Mouse (Mus musculus): ENCODE results near the gene Prox2. TPM values are rescaled to one million over a fixed set of nuclear protein-coding genes. Genes with fewer than 3 reads are reported as not detected.

Gene Prox2
- polyA plus RNA-seq, 1 experiment from 2014 or later, result 2.1 TPM

- H3K27ac ChIP-seq (replicated peaks), result no peak overlapping the region
- H3K4me2 ChIP-seq, result no peak overlapping the region
- WGBS, result 90% methylated on average over 3 of the region's 3 CpGs
- no peak overlapping the region for H3K4me3 ChIP-seq
- no peaks in the 10 kb centered on the region for H3K9me3 ChIP-seq
- H3K9ac ChIP-seq, result no peak overlapping the region
- no peak for ATAC-seq (ENCODE audit: low FRiP score, low read depth)
- H3K36me3 ChIP-seq, result peaks cover 17% of the 10 kb centered on the region
- no peaks in the 10 kb centered on the region for H3K27me3 ChIP-seq
- no peaks in the 10 kb centered on the region for H3K4me1 ChIP-seq (replicated peaks)
Observed at GRCm38 (mm10) chr12:85077100-85077499, 33.5 kb downstream of the Prox2 start.

GRCm38 (mm10) chr12:85071043-85071442 is 39.5 kb downstream of the Prox2 start:
- ATAC-seq (ENCODE audit: low FRiP score, low read depth), result no peak
- H3K27me3 ChIP-seq, result no peaks in the 10 kb centered on the region
- no peak overlapping the region for H3K4me3 ChIP-seq
- no peak overlapping the region for H3K9ac ChIP-seq
- no peak overlapping the region for H3K4me2 ChIP-seq
- no peaks in the 10 kb centered on the region for H3K9me3 ChIP-seq
- H3K4me1 ChIP-seq (replicated peaks), result no peaks in the 10 kb centered on the region
- peaks cover 51% of the 10 kb centered on the region for H3K36me3 ChIP-seq
- H3K27ac ChIP-seq (replicated peaks), result no peak overlapping the region

- Histone ChIP-seq H3K4me3 (no peak overlapping the region), H3K36me3 (peaks cover 50% of the 10 kb centered on the region), H3K9ac (no peak overlapping the region), H3K4me2 (no peak overlapping the region), H3K27me3 (no peaks in the 10 kb centered on the region), H3K4me1 (replicated peaks) (no peaks in the 10 kb centered on the region), H3K9me3 (no peaks in the 10 kb centered on the region), H3K27ac (replicated peaks) (no peak overlapping the region)
- no peak for ATAC-seq (ENCODE audit: low FRiP score, low read depth)
- 36% methylated on average over 6 of the region's 6 CpGs for WGBS
Observed at GRCm38 (mm10) chr12:85051218-85051617, 59.3 kb downstream of the Prox2 start.

Other genes starting within 250 kb of the Prox2 start
- gene Ltbp2, start 234.2 kb downstream of the Prox2 start, polyA plus RNA-seq (2015; fragmentation: Nextera tagmentation; extraction: Ambion mirVana), result 0.26 and 0.39 TPM in 2 replicates
- gene Fcf1, start 139.9 kb downstream of the Prox2 start, polyA plus RNA-seq (2015; fragmentation: Nextera tagmentation; extraction: Ambion mirVana), result 80.9 and 85.9 TPM in 2 replicates
- gene Arel1, start 139.9 kb downstream of the Prox2 start, polyA plus RNA-seq (2015; fragmentation: Nextera tagmentation; extraction: Ambion mirVana), result 30.8 and 31.1 TPM in 2 replicates
- 29.2 and 32.2 TPM in 2 replicates for gene Ylpm1, start 114.4 kb downstream of the Prox2 start, polyA plus RNA-seq (2015; fragmentation: Nextera tagmentation; extraction: Ambion mirVana)
- 113 and 115 TPM in 2 replicates for gene Dlst, start 74 bp upstream of the Prox2 start, polyA plus RNA-seq (2015; fragmentation: Nextera tagmentation; extraction: Ambion mirVana)
- 32.9 and 35.7 TPM in 2 replicates for gene Rps6kl1, start 40.5 kb upstream of the Prox2 start, polyA plus RNA-seq (2015; fragmentation: Nextera tagmentation; extraction: Ambion mirVana)
- 8.7 and 8.9 TPM in 2 replicates for gene Pgf, start 67.0 kb upstream of the Prox2 start, polyA plus RNA-seq (2015; fragmentation: Nextera tagmentation; extraction: Ambion mirVana)
- gene Eif2b2, start 108.7 kb upstream of the Prox2 start, polyA plus RNA-seq (2015; fragmentation: Nextera tagmentation; extraction: Ambion mirVana), result 75.1 and 79.6 TPM in 2 replicates
- gene Mlh3, start 159.8 kb upstream of the Prox2 start, polyA plus RNA-seq (2015; fragmentation: Nextera tagmentation; extraction: Ambion mirVana), result 7.9 and 8.4 TPM in 2 replicates
- 51.3 and 56.1 TPM in 2 replicates for gene Acyp1, start 177.7 kb upstream of the Prox2 start, polyA plus RNA-seq (2015; fragmentation: Nextera tagmentation; extraction: Ambion mirVana)
- 1.7 and 2.2 TPM in 2 replicates for gene Zc2hc1c, start 177.8 kb upstream of the Prox2 start, polyA plus RNA-seq (2015; fragmentation: Nextera tagmentation; extraction: Ambion mirVana)
- gene Nek9, start 228.6 kb upstream of the Prox2 start, polyA plus RNA-seq (2015; fragmentation: Nextera tagmentation; extraction: Ambion mirVana), result 12.4 TPM in 2 replicates